Mouse (Mus musculus) C2C12 (cell line): Measurements from ENCODE around the gene Gmds. TPM values are rescaled to one million over a fixed set of nuclear protein-coding genes. Genes with fewer than 3 reads are reported as not detected.

Experiments used
- H3K27me3 ChIP-seq: one replicate; pipeline ENCODE4 v1.6.1; 2011; ENCODE audit not compliant: control insufficient read depth, insufficient read depth, insufficient read length
- H3K36me3 ChIP-seq: one replicate; pipeline ENCODE4 v1.6.1; 2011; ENCODE audit not compliant: control insufficient read depth, insufficient read depth
- H3K4me3 ChIP-seq: one replicate; pipeline ENCODE4 v1.5.1; 2011; ENCODE audit warnings: mild to moderate bottlenecking, control low read depth; ENCODE audit not compliant: poor library complexity, insufficient read depth, severe bottlenecking
- H3K79me2 ChIP-seq: one replicate; pipeline ENCODE4 v1.6.1; 2011; ENCODE audit not compliant: control insufficient read depth, insufficient read depth
- H3K79me3 ChIP-seq: one replicate; pipeline ENCODE4 v1.6.1; 2011; ENCODE audit warnings: low read depth, control low read depth
- H3ac ChIP-seq: one replicate; pipeline ENCODE3; 2011; ENCODE audit warnings: low read depth; ENCODE audit not compliant: control insufficient read depth, insufficient read length
- CEBPB ChIP-seq: IDR thresholded peaks from one replicate; pipeline ENCODE4 v1.6.1; 2011; ENCODE audit warnings: low read depth, mild to moderate bottlenecking, control low read depth, moderate library complexity
- CTCF ChIP-seq: IDR thresholded peaks from one replicate; pipeline ENCODE4 v1.5.1; 2011; ENCODE audit not compliant: control insufficient read depth, insufficient read depth, insufficient read length
- FOSL1 ChIP-seq: IDR thresholded peaks from one replicate; pipeline ENCODE4 v1.8.0; 2011; ENCODE audit warnings: mild to moderate bottlenecking, low read length; ENCODE audit not compliant: poor library complexity, insufficient read depth, severe bottlenecking
- MAX ChIP-seq: IDR thresholded peaks from one replicate; pipeline ENCODE4 v1.6.1; 2011; ENCODE audit warnings: mild to moderate bottlenecking, control low read depth
- MYOD1 ChIP-seq: IDR thresholded peaks from one replicate; pipeline ENCODE4 v1.6.1; 2011; ENCODE audit warnings: low read depth; ENCODE audit not compliant: control insufficient read depth, insufficient read length
- MYOG ChIP-seq: IDR thresholded peaks from one replicate; pipeline ENCODE4 v1.6.1; 2011; ENCODE audit not compliant: control insufficient read depth, insufficient read length; ENCODE audit errors: extremely low read depth
- USF1 ChIP-seq: IDR thresholded peaks from one replicate; pipeline ENCODE4 v1.6.1; 2011; ENCODE audit warnings: low read depth, mild to moderate bottlenecking, control low read depth, moderate library complexity
- polyA plus RNA-seq: library from polyadenylated mRNA; unstranded; fragments of >200 nt; fragmentation: generic; extraction: Trizol; gene quantifications from one replicate; pipeline ENCODE4 v1.2.1, GENCODE M21; 2012; ENCODE audit warnings: missing spikeins

The Gmds gene
- polyA plus RNA-seq, 1 experiment = 21.1 TPM

GRCm38 (mm10) chr13:32143651-32144050 is 194.9 kb downstream of the Gmds start:
- TF ChIP-seq CTCF = no peak
- TF ChIP-seq MAX = no peak
- H3K4me3 ChIP-seq = no peak overlapping the region
- no peak overlapping the region for H3ac ChIP-seq
- no peaks in the 10 kb centered on the region for H3K27me3 ChIP-seq
- H3K79me3 ChIP-seq = no peaks in the 10 kb centered on the region
- H3K36me3 ChIP-seq = no peaks in the 10 kb centered on the region
- no peaks in the 10 kb centered on the region for H3K79me2 ChIP-seq

- TF ChIP-seq USF1 (no peak), MYOD1 (no peak)
- Histone ChIP-seq H3K79me3 (no peaks in the 10 kb centered on the region), H3K27me3 (no peaks in the 10 kb centered on the region), H3K36me3 (no peaks in the 10 kb centered on the region), H3ac (no peak overlapping the region), H3K79me2 (no peaks in the 10 kb centered on the region), H3K4me3 (no peak overlapping the region)
These were observed 203.8 kb downstream of the Gmds start for GRCm38 (mm10) chr13:32134663-32135273.

- H3K4me3 ChIP-seq = no peak overlapping the region
These were observed 208.6 kb downstream of the Gmds start for GRCm38 (mm10) chr13:32129970-32130369.

GRCm38 (mm10) chr13:32118386-32118785 is 220.2 kb downstream of the Gmds start:
- Histone ChIP-seq H3K36me3 (no peaks in the 10 kb centered on the region), H3K27me3 (no peaks in the 10 kb centered on the region), H3K79me2 (no peaks in the 10 kb centered on the region), H3K4me3 (no peak overlapping the region), H3K79me3 (no peaks in the 10 kb centered on the region), H3ac (no peak overlapping the region)
- no peak for TF ChIP-seq MAX
- TF ChIP-seq MYOG = no peak
- TF ChIP-seq FOSL1 = no peak
- TF ChIP-seq USF1 = no peak
- TF ChIP-seq MYOD1 = no peak
- TF ChIP-seq CEBPB = no peak
- no peak for TF ChIP-seq CTCF

More at GRCm38 (mm10) chr13:32129970-32130369, 208.6 kb downstream of the Gmds start:
- no peaks in the 10 kb centered on the region for H3K27me3 ChIP-seq
- no peak overlapping the region for H3ac ChIP-seq
- TF ChIP-seq CTCF (no peak), USF1 (no peak), FOSL1 (no peak), CEBPB (no peak), MYOG (no peak), MYOD1 (no peak), MAX (no peak)
- no peaks in the 10 kb centered on the region for H3K36me3 ChIP-seq
- H3K79me3 ChIP-seq = no peaks in the 10 kb centered on the region
- no peaks in the 10 kb centered on the region for H3K79me2 ChIP-seq

- no peaks in the 10 kb centered on the region for H3K36me3 ChIP-seq
- no peak overlapping the region for H3K4me3 ChIP-seq
- H3ac ChIP-seq = no peak overlapping the region
- no peaks in the 10 kb centered on the region for H3K79me2 ChIP-seq
- H3K27me3 ChIP-seq = no peaks in the 10 kb centered on the region
- no peak for TF ChIP-seq MAX
- no peak for TF ChIP-seq USF1
- no peaks in the 10 kb centered on the region for H3K79me3 ChIP-seq
These were observed 223.1 kb downstream of the Gmds start for GRCm38 (mm10) chr13:32115468-32115867.

GRCm38 (mm10) chr13:32113875-32114274 is 224.7 kb downstream of the Gmds start:
- Histone ChIP-seq H3K27me3 (no peaks in the 10 kb centered on the region), H3ac (no peak overlapping the region), H3K36me3 (no peaks in the 10 kb centered on the region), H3K4me3 (no peak overlapping the region), H3K79me3 (no peaks in the 10 kb centered on the region), H3K79me2 (no peaks in the 10 kb centered on the region)
- TF ChIP-seq MYOG (no peak), FOSL1 (no peak), MAX (no peak), CTCF (no peak), USF1 (no peak), MYOD1 (no peak), CEBPB (no peak)
